In genomic region chr19:42602041-42602440, GRCm38 (mm10) we compare ENCODE assay signal across 19 mouse cellular contexts. TPM values are rescaled to one million over a fixed set of nuclear protein-coding genes. Genes with fewer than 3 reads are reported as not detected.
"Had no signal": no experiment of that assay in that cellular context is flagged by ENCODE, and none has a peak within 500 bp of the region (broad histone marks: within the 10 kb centered on the region; RNA-seq: fewer than 3 reads in every experiment).

No protein-coding gene starts in this region.

- ATAC-seq: midbrain, embryonic 13.5 days had no signal

- H3K4me1 ChIP-seq: liver, embryonic 13.5 days had no signal

- DNase-seq: kidney, postnatal 10 days; layer of hippocampus, postnatal 36 days; liver, embryonic 13.5 days; lung, adult 2 months; lung, postnatal 14 days; lung, postnatal 4 days; right cerebral cortex, adult 18-20 months; right cerebral cortex, postnatal 14 days; right cerebral cortex, postnatal 4 days; thymus, adult 18-20 months; thymus, postnatal 4 days had no signal

- H3K9me3 ChIP-seq: kidney, embryonic 15.5 days; liver, embryonic 13.5 days; midbrain, embryonic 13.5 days; neural tube, embryonic 12.5 days; neural tube, embryonic 15.5 days had no signal

- H3K4me2 ChIP-seq: kidney, embryonic 15.5 days; liver, embryonic 13.5 days; midbrain, embryonic 13.5 days; neural tube, embryonic 12.5 days; neural tube, embryonic 15.5 days had no signal

- H3K9ac ChIP-seq: kidney, embryonic 15.5 days; liver, embryonic 13.5 days; midbrain, embryonic 13.5 days; neural tube, embryonic 12.5 days; neural tube, embryonic 15.5 days had no signal

- H3K27ac ChIP-seq: kidney, embryonic 15.5 days; left cerebral cortex, adult 2 months; liver, embryonic 13.5 days; midbrain, embryonic 13.5 days; neural tube, embryonic 12.5 days; neural tube, embryonic 15.5 days; stomach, postnatal 0 days had no signal

- H3K36me3 ChIP-seq: kidney, embryonic 15.5 days; liver, embryonic 13.5 days; midbrain, embryonic 13.5 days; neural tube, embryonic 12.5 days; neural tube, embryonic 15.5 days had no signal

- H3K4me3 ChIP-seq: kidney, embryonic 15.5 days; left cerebral cortex, adult 2 months; liver, embryonic 13.5 days; midbrain, embryonic 13.5 days; neural tube, embryonic 12.5 days; neural tube, embryonic 15.5 days had no signal

- H3K27me3 ChIP-seq: kidney, embryonic 15.5 days; midbrain, embryonic 13.5 days; neural tube, embryonic 12.5 days; neural tube, embryonic 15.5 days had no signal

RNA-seq across cellular contexts. Expression of gene Loxl4, which starts 10.6 kb away (rescaled TPM):
- total RNA-seq: megakaryocyte progenitor cell, adult 5-6 weeks; megakaryocyte-erythroid progenitor cell, adult 5-6 weeks had no signal
